Mouse (Mus musculus): Measurements from ENCODE around the gene Plekha3. TPM values are rescaled to one million over a fixed set of nuclear protein-coding genes. Genes with fewer than 3 reads are reported as not detected.

Gene Plekha3
- polyA plus RNA-seq, 1 experiment from 2014 or later: 15.3 TPM

- 68% methylated on average over 3 of the region's 3 CpGs for whole genome bisulfite sequencing
- H3K36me3 ChIP-seq (ENCODE audit: control insufficient read depth, insufficient read depth, low read length): peaks cover 78% of the 10 kb centered on the region
- no peak overlapping the region for H3K9ac ChIP-seq (ENCODE audit: low read depth, low read length)
- H3K9me3 ChIP-seq (ENCODE audit: control insufficient read depth, low read length): no peaks in the 10 kb centered on the region; the same call in 1 of the 2 replicates
- no peak overlapping the region for H3K4me3 ChIP-seq (ENCODE audit: low read length)
- H3K4me1 ChIP-seq (ENCODE audit: control insufficient read depth, insufficient read depth, low read length): no peaks in the 10 kb centered on the region
- no peak for ATAC-seq (ENCODE audit: low FRiP score, low TSS enrichment)
- H3K27ac ChIP-seq (ENCODE audit: low read depth, low read length): no peak overlapping the region
- no peak overlapping the region for H3K4me2 ChIP-seq (replicated peaks; ENCODE audit: low read depth, low read length)
- no peaks in the 10 kb centered on the region for H3K27me3 ChIP-seq (ENCODE audit: control insufficient read depth, insufficient read depth, low read length)
Observed at GRCm38 (mm10) chr2:76687608-76688007, 12.5 kb downstream of the Plekha3 start.

GRCm38 (mm10) chr2:76688162-76688561, 13.1 kb downstream of the Plekha3 start:
- H3K9ac ChIP-seq (ENCODE audit: low read depth, low read length): no peak overlapping the region
- ATAC-seq (ENCODE audit: low FRiP score, low TSS enrichment): no peak
- H3K27ac ChIP-seq (ENCODE audit: low read depth, low read length): no peak overlapping the region
- H3K36me3 ChIP-seq (ENCODE audit: control insufficient read depth, insufficient read depth, low read length): peaks cover 78% of the 10 kb centered on the region
- no peak overlapping the region for H3K4me2 ChIP-seq (replicated peaks; ENCODE audit: low read depth, low read length)
- no peaks in the 10 kb centered on the region; the same call in 1 of the 2 replicates for H3K9me3 ChIP-seq (ENCODE audit: control insufficient read depth, low read length)
- no peak overlapping the region for H3K4me3 ChIP-seq (ENCODE audit: low read length)
- no peaks in the 10 kb centered on the region for H3K27me3 ChIP-seq (ENCODE audit: control insufficient read depth, insufficient read depth, low read length)
- 43% methylated on average over 7 of the region's 7 CpGs for WGBS
- H3K4me1 ChIP-seq (ENCODE audit: control insufficient read depth, insufficient read depth, low read length): no peaks in the 10 kb centered on the region

GRCm38 (mm10) chr2:76690436-76691204, 15.5 kb downstream of the Plekha3 start:
- Histone ChIP-seq H3K9ac (ENCODE audit: low read depth, low read length) (no peak overlapping the region), H3K4me1 (ENCODE audit: control insufficient read depth, insufficient read depth, low read length) (no peaks in the 10 kb centered on the region), H3K27me3 (ENCODE audit: control insufficient read depth, insufficient read depth, low read length) (no peaks in the 10 kb centered on the region), H3K27ac (ENCODE audit: low read depth, low read length) (no peak overlapping the region), H3K36me3 (ENCODE audit: control insufficient read depth, insufficient read depth, low read length) (peaks cover 79% of the 10 kb centered on the region), H3K4me2 (replicated peaks; ENCODE audit: low read depth, low read length) (no peak overlapping the region), H3K9me3 (ENCODE audit: control insufficient read depth, low read length) (no peaks in the 10 kb centered on the region; the same call in 1 of the 2 replicates), H3K4me3 (ENCODE audit: low read length) (no peak overlapping the region)
- no peak for ATAC-seq (ENCODE audit: low FRiP score, low TSS enrichment)
- WGBS: 84% methylated on average over 12 of the region's 12 CpGs

GRCm38 (mm10) chr2:76693765-76694164, 18.7 kb downstream of the Plekha3 start:
- Histone ChIP-seq H3K9ac (ENCODE audit: low read depth, low read length) (no peak overlapping the region), H3K4me1 (ENCODE audit: control insufficient read depth, insufficient read depth, low read length) (no peaks in the 10 kb centered on the region), H3K4me3 (ENCODE audit: low read length) (no peak overlapping the region), H3K9me3 (ENCODE audit: control insufficient read depth, low read length) (no peaks in the 10 kb centered on the region; the same call in 1 of the 2 replicates), H3K36me3 (ENCODE audit: control insufficient read depth, insufficient read depth, low read length) (peaks cover 55% of the 10 kb centered on the region), H3K4me2 (replicated peaks; ENCODE audit: low read depth, low read length) (no peak overlapping the region), H3K27me3 (ENCODE audit: control insufficient read depth, insufficient read depth, low read length) (no peaks in the 10 kb centered on the region), H3K27ac (ENCODE audit: low read depth, low read length) (no peak overlapping the region)
- no peak for ATAC-seq (ENCODE audit: low FRiP score, low TSS enrichment)
- 84% methylated on average over 5 of the region's 5 CpGs for WGBS

- Histone ChIP-seq H3K27me3 (ENCODE audit: control insufficient read depth, insufficient read depth, low read length) (no peaks in the 10 kb centered on the region), H3K36me3 (ENCODE audit: control insufficient read depth, insufficient read depth, low read length) (peaks cover 50% of the 10 kb centered on the region), H3K4me2 (replicated peaks; ENCODE audit: low read depth, low read length) (no peak overlapping the region), H3K27ac (ENCODE audit: low read depth, low read length) (no peak overlapping the region), H3K9me3 (ENCODE audit: control insufficient read depth, low read length) (no peaks in the 10 kb centered on the region; the same call in 1 of the 2 replicates), H3K4me1 (ENCODE audit: control insufficient read depth, insufficient read depth, low read length) (no peaks in the 10 kb centered on the region), H3K9ac (ENCODE audit: low read depth, low read length) (no peak overlapping the region), H3K4me3 (ENCODE audit: low read length) (no peak overlapping the region)
- 80% methylated on average over 6 of the region's 6 CpGs for WGBS
- no peak for ATAC-seq (ENCODE audit: low FRiP score, low TSS enrichment)
Observed at GRCm38 (mm10) chr2:76695290-76695689, 20.2 kb downstream of the Plekha3 start.

GRCm38 (mm10) chr2:76702188-76702587, 27.1 kb downstream of the Plekha3 start:
- H3K4me1 ChIP-seq (ENCODE audit: control insufficient read depth, insufficient read depth, low read length): no peaks in the 10 kb centered on the region
- no peaks in the 10 kb centered on the region for H3K27me3 ChIP-seq (ENCODE audit: control insufficient read depth, insufficient read depth, low read length)
- no peak overlapping the region for H3K9ac ChIP-seq (ENCODE audit: low read depth, low read length)
- no peak for ATAC-seq (ENCODE audit: low FRiP score, low TSS enrichment)
- no peak overlapping the region for H3K27ac ChIP-seq (ENCODE audit: low read depth, low read length)
- H3K4me3 ChIP-seq (ENCODE audit: low read length): no peak overlapping the region
- WGBS: 84% methylated on average over 3 of the region's 3 CpGs
- H3K9me3 ChIP-seq (ENCODE audit: control insufficient read depth, low read length): no peaks in the 10 kb centered on the region
- no peak overlapping the region for H3K4me2 ChIP-seq (replicated peaks; ENCODE audit: low read depth, low read length)
- H3K36me3 ChIP-seq (ENCODE audit: control insufficient read depth, insufficient read depth, low read length): peaks cover 4% of the 10 kb centered on the region; the same call in 1 of the 2 replicates

GRCm38 (mm10) chr2:76702751-76703150, 27.7 kb downstream of the Plekha3 start:
- Histone ChIP-seq H3K36me3 (ENCODE audit: control insufficient read depth, insufficient read depth, low read length) (peaks cover 1% of the 10 kb centered on the region; the same call in 1 of the 2 replicates), H3K4me2 (replicated peaks; ENCODE audit: low read depth, low read length) (no peak overlapping the region), H3K4me3 (ENCODE audit: low read length) (no peak overlapping the region), H3K27ac (ENCODE audit: low read depth, low read length) (no peak overlapping the region), H3K9ac (ENCODE audit: low read depth, low read length) (no peak overlapping the region), H3K9me3 (ENCODE audit: control insufficient read depth, low read length) (no peaks in the 10 kb centered on the region), H3K4me1 (ENCODE audit: control insufficient read depth, insufficient read depth, low read length) (no peaks in the 10 kb centered on the region), H3K27me3 (ENCODE audit: control insufficient read depth, insufficient read depth, low read length) (no peaks in the 10 kb centered on the region)
- WGBS: 90% methylated on average over 5 of the region's 5 CpGs
- no peak for ATAC-seq (ENCODE audit: low FRiP score, low TSS enrichment)

GRCm38 (mm10) chr2:76705655-76706054, 30.6 kb downstream of the Plekha3 start:
- H3K27ac ChIP-seq (ENCODE audit: low read depth, low read length): no peak overlapping the region

GRCm38 (mm10) chr2:76708512-76708911, 33.4 kb downstream of the Plekha3 start:
- Histone ChIP-seq H3K4me3 (ENCODE audit: low read length) (no peak overlapping the region), H3K36me3 (ENCODE audit: control insufficient read depth, insufficient read depth, low read length) (no peaks in the 10 kb centered on the region), H3K4me1 (ENCODE audit: control insufficient read depth, insufficient read depth, low read length) (no peaks in the 10 kb centered on the region), H3K9ac (ENCODE audit: low read depth, low read length) (no peak overlapping the region), H3K27me3 (ENCODE audit: control insufficient read depth, insufficient read depth, low read length) (no peaks in the 10 kb centered on the region), H3K27ac (ENCODE audit: low read depth, low read length) (no peak overlapping the region), H3K4me2 (replicated peaks; ENCODE audit: low read depth, low read length) (no peak overlapping the region), H3K9me3 (ENCODE audit: control insufficient read depth, low read length) (peaks cover 29% of the 10 kb centered on the region)
- no peak for ATAC-seq (ENCODE audit: low FRiP score, low TSS enrichment)
- 93% methylated on average over 3 of the region's 3 CpGs for WGBS

More at GRCm38 (mm10) chr2:76705655-76706054, 30.6 kb downstream of the Plekha3 start:
- H3K4me1 ChIP-seq (ENCODE audit: control insufficient read depth, insufficient read depth, low read length): no peaks in the 10 kb centered on the region
- no peaks in the 10 kb centered on the region for H3K27me3 ChIP-seq (ENCODE audit: control insufficient read depth, insufficient read depth, low read length)
- H3K4me3 ChIP-seq (ENCODE audit: low read length): no peak overlapping the region
- H3K4me2 ChIP-seq (replicated peaks; ENCODE audit: low read depth, low read length): no peak overlapping the region
- peaks cover 14% of the 10 kb centered on the region for H3K9me3 ChIP-seq (ENCODE audit: control insufficient read depth, low read length)
- 91% methylated on average over 13 of the region's 13 CpGs for WGBS
- ATAC-seq (ENCODE audit: low FRiP score, low TSS enrichment): no peak
- H3K9ac ChIP-seq (ENCODE audit: low read depth, low read length): no peak overlapping the region
- no peaks in the 10 kb centered on the region for H3K36me3 ChIP-seq (ENCODE audit: control insufficient read depth, insufficient read depth, low read length)

Measured in kidney, embryonic 14.5 days (tissue).